Mouse (Mus musculus) embryonic fibroblast, embryonic 13.5 days (primary cell): ENCODE measurements at regions not wholly inside any gene's neighbourhood (a gene's known extent, or its start where the extent isn't known, plus 50 kb on each side); places are given as distances from the start of the nearest gene placed in this dataset.

Source experiments
- CTCF ChIP-seq: IDR thresholded peaks from 2 replicates; pipeline ENCODE4 v1.5.1; 2011; ENCODE audit warnings: mild to moderate bottlenecking, control low read depth, low read length, moderate library complexity, borderline replicate concordance; ENCODE audit not compliant: insufficient read depth
- POLR2A ChIP-seq: IDR thresholded peaks from 2 replicates; pipeline ENCODE4 v1.6.1; 2011; ENCODE audit warnings: low read depth, mild to moderate bottlenecking, control low read depth, low read length, moderate library complexity

GRCm38 (mm10) chr8:10775202-10776010 lies 232.9 kb downstream of the Irs2 start:
- TF ChIP-seq POLR2A (no peak), CTCF (no peak)
